Mouse (Mus musculus) ES-E14 (cell line): ENCODE measurements around the gene Mta1. TPM values are rescaled to one million over a fixed set of nuclear protein-coding genes. Genes with fewer than 3 reads are reported as not detected.

Source experiments
- DNase-seq: peaks from one replicate; pipeline ENCODE4 v3.0.0-alpha.2; 2013; ENCODE audit warnings: low read depth, low spot score
- H3K27ac ChIP-seq: 2 replicates; pipeline ENCODE4 v1.5.1; 2012; ENCODE audit warnings: low read depth, mild to moderate bottlenecking, low read length, moderate library complexity, mixed read lengths; ENCODE audit not compliant: poor library complexity, insufficient read depth, severe bottlenecking
- H3K36me3 ChIP-seq: 2 replicates; pipeline ENCODE4 v1.6.1; 2012; ENCODE audit warnings: mild to moderate bottlenecking, low read length, moderate library complexity, mixed read lengths; ENCODE audit not compliant: control insufficient read depth, poor library complexity, insufficient read depth, severe bottlenecking
- H3K4me1 ChIP-seq, 2 experiments: fragments of 150-350 bp in 1 of 2; sonication (generic) in 1 of 2; 2 replicates each; pipeline ENCODE4 v1.6.1; 2012; ENCODE audit warnings: low read length in 2 of 2, mild to moderate bottlenecking in 1 of 2, mixed read lengths in 1 of 2; ENCODE audit not compliant: control insufficient read depth in 2 of 2, insufficient read depth in 2 of 2, poor library complexity in 1 of 2
- H3K4me3 ChIP-seq, 2 experiments: fragments of 150-350 bp in 1 of 2; sonication (generic) in 1 of 2; 2 replicates each; pipeline ENCODE4 v1.5.1; 2012; ENCODE audit warnings: low read length in 2 of 2, low read depth in 1 of 2, mild to moderate bottlenecking in 1 of 2, mixed read lengths in 1 of 2; ENCODE audit not compliant: insufficient read depth in 1 of 2, poor library complexity in 1 of 2, severe bottlenecking in 1 of 2
- H3K9ac ChIP-seq: 2 replicates; pipeline ENCODE4 v1.6.1; 2012; ENCODE audit warnings: low read depth, mild to moderate bottlenecking, low read length, mixed read lengths; ENCODE audit not compliant: poor library complexity, insufficient read depth, severe bottlenecking
- H3K9me3 ChIP-seq: fragments of 150-350 bp; sonication (generic); 2 replicates; pipeline ENCODE4 v1.6.1; 2012; ENCODE audit warnings: low read depth, mild to moderate bottlenecking, low read length; ENCODE audit not compliant: control insufficient read depth, insufficient read depth
- CHD2 ChIP-seq: IDR thresholded peaks from 2 replicates; pipeline ENCODE4 v1.6.1; 2014; ENCODE audit warnings: mild to moderate bottlenecking, low read depth, low read length, inconsistent platforms
- HCFC1 ChIP-seq: IDR thresholded peaks from 2 replicates; pipeline ENCODE4 v1.6.1; 2012; ENCODE audit warnings: low read length, inconsistent platforms, borderline replicate concordance; ENCODE audit not compliant: insufficient read depth
- MAFK ChIP-seq: IDR thresholded peaks from 2 replicates; pipeline ENCODE4 v1.6.1; 2014; ENCODE audit warnings: mild to moderate bottlenecking, low read depth, low read length, inconsistent platforms; ENCODE audit not compliant: insufficient read depth
- ZC3H11A ChIP-seq: IDR thresholded peaks from 2 replicates; pipeline ENCODE4 v1.6.1; 2012; ENCODE audit warnings: low read depth, mild to moderate bottlenecking, inconsistent platforms, low read length, borderline replicate concordance
- ZNF384 ChIP-seq: IDR thresholded peaks from 2 replicates; pipeline ENCODE4 v1.6.1; 2012; ENCODE audit warnings: low read depth, low read length, inconsistent platforms
- in situ Hi-C, 2 experiments: fragments of 600-800 bp; cut with MboI; formaldehyde crosslinking; loops; one replicate each; pipeline ENCODE4 v1.15.1; 2025; ENCODE audit warnings: low sequenced_read_pairs in 2 of 2, inconsistent platforms in 1 of 2; ENCODE audit not compliant: unreplicated experiment in 2 of 2
- total RNA-seq: library from RNA; depleted of rRNA; stranded (reverse); fragments of 300-350 nt; gene quantifications from 2 replicates; pipeline ENCODE4 v1.2.3, GENCODE M21; 2012

Mta1 gene
- total RNA-seq, 1 experiment = 30.3 TPM

GRCm38 (mm10) chr12:113056089-113056488 is 42.0 kb upstream of the Mta1 start:
- H3K4me3 ChIP-seq = no peak overlapping the region
- no peak for TF ChIP-seq CHD2
- TF ChIP-seq MAFK = no peak
- TF ChIP-seq ZNF384 = no peak
- TF ChIP-seq ZC3H11A = no peak
- no peak for TF ChIP-seq HCFC1
- no peaks in the 10 kb centered on the region for H3K9me3 ChIP-seq
- no peaks in the 10 kb centered on the region; a peak in 1 of 4 replicates for H3K4me1 ChIP-seq
- H3K36me3 ChIP-seq = peaks cover 19% of the 10 kb centered on the region; the same call in 1 of the 2 replicates
- no peak for DNase-seq
- H3K27ac ChIP-seq = no peak overlapping the region
- in situ Hi-C loops = no loop called here
- H3K9ac ChIP-seq = no peak overlapping the region

GRCm38 (mm10) chr12:113060178-113060577 is 37.9 kb upstream of the Mta1 start:
- DNase-seq = no peak
- TF ChIP-seq CHD2 = no peak
- no peak for TF ChIP-seq HCFC1
- TF ChIP-seq ZNF384 = no peak
- TF ChIP-seq ZC3H11A = no peak
- Histone ChIP-seq H3K9ac (no peak overlapping the region), H3K27ac (no peak overlapping the region), H3K9me3 (no peaks in the 10 kb centered on the region), H3K4me3 (no peak overlapping the region), H3K36me3 (peaks cover 34% of the 10 kb centered on the region; the same call in 1 of the 2 replicates), H3K4me1 (no peaks in the 10 kb centered on the region)
- in situ Hi-C loops = no loop called here

- in situ Hi-C loops = no loop called here
- H3K36me3 ChIP-seq = peaks cover 32% of the 10 kb centered on the region; the same call in 1 of the 2 replicates
- DNase-seq = no peak
These were observed 36.5 kb upstream of the Mta1 start for GRCm38 (mm10) chr12:113061606-113062005.

GRCm38 (mm10) chr12:113062201-113062600 is 35.9 kb upstream of the Mta1 start:
- no peaks in the 10 kb centered on the region for H3K4me1 ChIP-seq
- DNase-seq = no peak
- H3K27ac ChIP-seq = no peak overlapping the region
- in situ Hi-C loops = no loop called here
- TF ChIP-seq ZC3H11A (no peak), CHD2 (no peak), HCFC1 (no peak), ZNF384 (no peak), MAFK (no peak)
- no peaks in the 10 kb centered on the region for H3K9me3 ChIP-seq
- no peak overlapping the region for H3K4me3 ChIP-seq
- peaks cover 28% of the 10 kb centered on the region; the same call in 1 of the 2 replicates for H3K36me3 ChIP-seq
- no peak overlapping the region for H3K9ac ChIP-seq

More at GRCm38 (mm10) chr12:113061606-113062005, 36.5 kb upstream of the Mta1 start:
- no peaks in the 10 kb centered on the region for H3K4me1 ChIP-seq
- TF ChIP-seq MAFK (no peak), HCFC1 (no peak), ZC3H11A (no peak), CHD2 (no peak), ZNF384 (no peak)
- H3K27ac ChIP-seq = no peak overlapping the region; the same call in 1 of the 2 replicates
- H3K4me3 ChIP-seq = no peak overlapping the region
- H3K9me3 ChIP-seq = no peaks in the 10 kb centered on the region
- H3K9ac ChIP-seq = no peak overlapping the region

- Histone ChIP-seq H3K9ac (no peak overlapping the region), H3K4me3 (no peak overlapping the region), H3K36me3 (peaks cover 28% of the 10 kb centered on the region; the same call in 1 of the 2 replicates), H3K27ac (no peak overlapping the region; the same call in 1 of the 2 replicates), H3K9me3 (no peaks in the 10 kb centered on the region), H3K4me1 (no peaks in the 10 kb centered on the region)
- no peak for TF ChIP-seq MAFK
- no peak for TF ChIP-seq ZNF384
- no peak for TF ChIP-seq CHD2
- no peak for TF ChIP-seq HCFC1
- TF ChIP-seq ZC3H11A = no peak
- in situ Hi-C loops = no loop called here
- DNase-seq = no peak
These were observed 34.4 kb upstream of the Mta1 start for GRCm38 (mm10) chr12:113063700-113064099.
